Mouse (Mus musculus): ENCODE measurements at regions not wholly inside any gene's neighbourhood (a gene's known extent, or its start where the extent isn't known, plus 50 kb on each side); places are given as distances from the start of the nearest gene placed in this dataset.

GRCm38 (mm10) chr14:73878866-73879419 is 217.9 kb downstream of the Gm21750 start:
- TF ChIP-seq POLR2A (IDR thresholded peaks at IDR 0.05; ENCODE audit: control insufficient read depth, low read depth, low read length) (no peak), CTCF (IDR thresholded peaks at IDR 0.05; ENCODE audit: control insufficient read depth, insufficient read depth, insufficient replicate concordance, low read depth, low read length) (no peak)
